Mouse (Mus musculus): ENCODE data around the gene Ppp4r4.

GRCm38 (mm10) chr12:103659171-103659570, 127.1 kb downstream of the Ppp4r4 start:
- no peak for TF ChIP-seq CTCF (IDR thresholded peaks at IDR 0.05; ENCODE audit: low read depth, low read length)
- no peak for TF ChIP-seq POLR2A (IDR thresholded peaks at IDR 0.05; ENCODE audit: extremely low read depth, insufficient read depth, low read length)

Measured in liver, adult 2 months (tissue).